Mouse (Mus musculus) kidney, postnatal 0 days (tissue): ENCODE results near the gene Msl1. TPM values are rescaled to one million over a fixed set of nuclear protein-coding genes. Genes with fewer than 3 reads are reported as not detected.

Experiments used
- ATAC-seq: fragments of 200-750 bp; cut with Nextera tagmentation; replicated peaks from 2 replicates; pipeline ENCODE4 v1.8.0; 2017; ENCODE audit warnings: low read depth, moderate number of reproducible peaks, moderate TSS enrichment, moderate library complexity; ENCODE audit not compliant: low FRiP score
- DNase-seq: peaks from one replicate; pipeline ENCODE4 v3.0.0-alpha.2; 2016; ENCODE audit warnings: low spot score
- H3K27ac ChIP-seq: fragments of 300-500 bp; sonication (generic); 2 replicates; pipeline ENCODE4 v1.5.1; 2014; ENCODE audit warnings: mild to moderate bottlenecking
- H3K27me3 ChIP-seq: fragments of 300-500 bp; sonication (generic); 2 replicates; pipeline ENCODE4 v1.6.1; 2014; ENCODE audit warnings: low read length, mixed read lengths; ENCODE audit not compliant: insufficient read depth
- H3K36me3 ChIP-seq: fragments of 300-500 bp; sonication (generic); 2 replicates; pipeline ENCODE4 v1.6.1; 2014; ENCODE audit warnings: low read length, mixed read lengths; ENCODE audit not compliant: insufficient read depth
- H3K4me1 ChIP-seq: fragments of 300-500 bp; sonication (generic); replicated peaks from 2 replicates; pipeline ENCODE4 v1.6.1; 2014; ENCODE audit warnings: antibody characterized with exemption, low read length, mixed read lengths; ENCODE audit not compliant: insufficient read depth
- H3K4me2 ChIP-seq: fragments of 300-500 bp; sonication (generic); 2 replicates; pipeline ENCODE4 v1.6.1; 2014; ENCODE audit warnings: mild to moderate bottlenecking, low read length, moderate library complexity, mixed read lengths
- H3K4me3 ChIP-seq: fragments of 300-500 bp; sonication (generic); replicated peaks from 2 replicates; pipeline ENCODE4 v1.5.1; 2014; ENCODE audit warnings: low read depth, low read length
- H3K9ac ChIP-seq: fragments of 300-500 bp; sonication (generic); 2 replicates; pipeline ENCODE4 v1.6.1; 2014; ENCODE audit warnings: low read depth, low read length
- H3K9me3 ChIP-seq: fragments of 300-500 bp; sonication (generic); replicated peaks from 2 replicates; pipeline ENCODE4 v1.6.1; 2016; ENCODE audit warnings: low read length, inconsistent platforms, mixed read lengths
- CTCF ChIP-seq: IDR thresholded peaks from 2 replicates; pipeline ENCODE4 v1.5.1; 2016; ENCODE audit warnings: antibody characterized with exemption, low read depth, mild to moderate bottlenecking, moderate library complexity
- WGBS: fragments of 180-500 bp; shearing (Covaris S2); extraction: QIAGEN DNeasy Blood & Tissue Kit; methylation state at CpG from one replicate; pipeline ENCODE4 v1.1.7; 2014; 5-methylcytosine and 5-hydroxymethylcytosine counted together
- polyA plus RNA-seq: library from polyadenylated mRNA; unstranded; fragments of >200 nt; fragmentation: Nextera tagmentation; extraction: Ambion mirVana; gene quantifications from 2 replicates; pipeline ENCODE4 v1.2.1, GENCODE M21; 2015

Gene Msl1
- polyA plus RNA-seq, 1 experiment from 2014 or later: 19.3 TPM

GRCm38 (mm10) chr11:98753264-98753663 is 42.1 kb upstream of the Msl1 start:
- Histone ChIP-seq H3K4me1 (peaks cover 69% of the 10 kb centered on the region), H3K36me3 (peaks cover 23% of the 10 kb centered on the region; the same call in 1 of the 2 replicates), H3K4me2 (no peak overlapping the region), H3K27ac (peak overlapping the region; percentile 72; the same call in 1 of the 2 replicates), H3K9me3 (no peaks in the 10 kb centered on the region), H3K27me3 (no peaks in the 10 kb centered on the region), H3K4me3 (no peak overlapping the region), H3K9ac (no peak overlapping the region)
- WGBS: 95% methylated on average over 5 of the region's 5 CpGs
- ATAC-seq: no peak
- TF ChIP-seq CTCF: no peak
- DNase-seq: no peak

- DNase-seq (no peak), ATAC-seq (no peak)
- no peak overlapping the region for H3K4me2 ChIP-seq
- 54% methylated on average over 9 of the region's 9 CpGs for WGBS
- H3K9me3 ChIP-seq: no peaks in the 10 kb centered on the region
- peaks cover 60% of the 10 kb centered on the region for H3K4me1 ChIP-seq
- peak overlapping the region; percentile 72 for H3K27ac ChIP-seq
- TF ChIP-seq CTCF: no peak
- peaks cover 26% of the 10 kb centered on the region; the same call in 1 of the 2 replicates for H3K36me3 ChIP-seq
- no peaks in the 10 kb centered on the region for H3K27me3 ChIP-seq
- H3K4me3 ChIP-seq: no peak overlapping the region
- no peak overlapping the region for H3K9ac ChIP-seq
Measured at GRCm38 (mm10) chr11:98754151-98754620, 41.1 kb upstream of the Msl1 start.

GRCm38 (mm10) chr11:98754621-98755181 is 40.6 kb upstream of the Msl1 start:
- Histone ChIP-seq H3K9ac (no peak overlapping the region), H3K4me2 (no peak overlapping the region), H3K36me3 (peaks cover 26% of the 10 kb centered on the region; the same call in 1 of the 2 replicates), H3K27ac (peak overlapping the region; percentile 72), H3K4me1 (peaks cover 55% of the 10 kb centered on the region), H3K9me3 (no peaks in the 10 kb centered on the region), H3K4me3 (no peak overlapping the region), H3K27me3 (no peaks in the 10 kb centered on the region)
- DNase-seq: peak; percentile 83
- peak; percentile 33 for ATAC-seq
- TF ChIP-seq CTCF: peak; percentile 95
- WGBS: 25% methylated on average over 7 of the region's 7 CpGs

GRCm38 (mm10) chr11:98755726-98756380 is 39.5 kb upstream of the Msl1 start:
- ATAC-seq (no peak), DNase-seq (no peak)
- Histone ChIP-seq H3K4me2 (no peak overlapping the region), H3K4me1 (peaks cover 43% of the 10 kb centered on the region), H3K27me3 (no peaks in the 10 kb centered on the region), H3K27ac (no peak overlapping the region), H3K36me3 (peaks cover 33% of the 10 kb centered on the region; the same call in 1 of the 2 replicates), H3K9me3 (no peaks in the 10 kb centered on the region), H3K4me3 (no peak overlapping the region), H3K9ac (no peak overlapping the region)
- 92% methylated on average over 6 of the region's 6 CpGs for WGBS
- TF ChIP-seq CTCF: no peak

GRCm38 (mm10) chr11:98756711-98757110 is 38.6 kb upstream of the Msl1 start:
- no peak for TF ChIP-seq CTCF
- Histone ChIP-seq H3K4me2 (no peak overlapping the region), H3K36me3 (peaks cover 33% of the 10 kb centered on the region; the same call in 1 of the 2 replicates), H3K4me1 (peaks cover 35% of the 10 kb centered on the region), H3K9me3 (no peaks in the 10 kb centered on the region), H3K27me3 (no peaks in the 10 kb centered on the region), H3K4me3 (no peak overlapping the region), H3K27ac (no peak overlapping the region), H3K9ac (no peak overlapping the region)
- ATAC-seq (no peak), DNase-seq (no peak)
- 88% methylated on average over 12 of the region's 12 CpGs for WGBS

GRCm38 (mm10) chr11:98761939-98762338 is 33.4 kb upstream of the Msl1 start:
- Histone ChIP-seq H3K27me3 (no peaks in the 10 kb centered on the region), H3K36me3 (peaks cover 37% of the 10 kb centered on the region), H3K9me3 (no peaks in the 10 kb centered on the region), H3K27ac (no peak overlapping the region), H3K4me2 (no peak overlapping the region), H3K4me3 (no peak overlapping the region), H3K9ac (no peak overlapping the region), H3K4me1 (peaks cover 14% of the 10 kb centered on the region; the same call in 1 of the 2 replicates)
- DNase-seq (no peak), ATAC-seq (no peak)
- TF ChIP-seq CTCF: no peak
- WGBS: 93% methylated on average over 4 of the region's 4 CpGs
